Mouse (Mus musculus) ES-CJ7 (cell line): ENCODE measurements around the gene 2310022A10Rik.

ENCODE experiments used
- DNase-seq: peaks from one replicate; pipeline ENCODE4 v3.0.0; 2011; ENCODE audit warnings: low read depth, low spot score

2310022A10Rik gene

GRCm38 (mm10) chr7:27540935-27541334 is 12.1 kb upstream of the 2310022A10Rik start:
- no peak for DNase-seq

GRCm38 (mm10) chr7:27541431-27541830 is 11.6 kb upstream of the 2310022A10Rik start:
- DNase-seq: no peak

GRCm38 (mm10) chr7:27541922-27542321 is 11.1 kb upstream of the 2310022A10Rik start:
- no peak for DNase-seq

GRCm38 (mm10) chr7:27542392-27543033 is 10.5 kb upstream of the 2310022A10Rik start:
- peak; percentile 81 for DNase-seq

GRCm38 (mm10) chr7:27543065-27543464 is 10.0 kb upstream of the 2310022A10Rik start:
- no peak for DNase-seq

- DNase-seq: no peak
These were observed 9.2 kb upstream of the 2310022A10Rik start for GRCm38 (mm10) chr7:27543851-27544250.

- no peak for DNase-seq
These were observed 8.2 kb upstream of the 2310022A10Rik start for GRCm38 (mm10) chr7:27544675-27545370.

- DNase-seq: peak; percentile 97
These were observed 3.4 kb upstream of the 2310022A10Rik start for GRCm38 (mm10) chr7:27549597-27549996.

GRCm38 (mm10) chr7:27552070-27552469 is 963 bp upstream of the 2310022A10Rik start:
- DNase-seq: no peak

GRCm38 (mm10) chr7:27560291-27560887 is 7.4 kb downstream of the 2310022A10Rik start:
- DNase-seq: no peak

- no peak for DNase-seq
These were observed 7.9 kb downstream of the 2310022A10Rik start for GRCm38 (mm10) chr7:27560978-27561377.

- no peak for DNase-seq
These were observed 16.7 kb downstream of the 2310022A10Rik start for GRCm38 (mm10) chr7:27569580-27570224.

GRCm38 (mm10) chr7:27572133-27572532 is 19.1 kb downstream of the 2310022A10Rik start:
- peak; percentile 95 for DNase-seq

GRCm38 (mm10) chr7:27574124-27574880 is 21.3 kb downstream of the 2310022A10Rik start:
- DNase-seq: peak; percentile 68

GRCm38 (mm10) chr7:27576914-27577313 is 23.9 kb downstream of the 2310022A10Rik start:
- DNase-seq: peak; percentile 85

GRCm38 (mm10) chr7:27577589-27577988 is 24.6 kb downstream of the 2310022A10Rik start:
- DNase-seq: no peak

GRCm38 (mm10) chr7:27578465-27578864 is 25.4 kb downstream of the 2310022A10Rik start:
- no peak for DNase-seq

GRCm38 (mm10) chr7:27580380-27581174 is 27.5 kb downstream of the 2310022A10Rik start:
- DNase-seq: no peak

- DNase-seq: peak; percentile 90
These were observed 33.8 kb downstream of the 2310022A10Rik start for GRCm38 (mm10) chr7:27586861-27587260.

- peak; percentile 35 for DNase-seq
These were observed 34.7 kb downstream of the 2310022A10Rik start for GRCm38 (mm10) chr7:27587741-27588140.

GRCm38 (mm10) chr7:27590088-27590487 is 37.1 kb downstream of the 2310022A10Rik start:
- no peak for DNase-seq
